Mouse (Mus musculus) stomach, embryonic 15.5 days (tissue): ENCODE measurements at regions not wholly inside any gene's neighbourhood (a gene's known extent, or its start where the extent isn't known, plus 50 kb on each side); places are given as distances from the start of the nearest gene placed in this dataset.

Experiments used
- ATAC-seq: fragments of 200-750 bp; cut with Nextera tagmentation; 2 replicates; pipeline ENCODE4 v1.8.0; 2017; ENCODE audit warnings: low read depth, moderate number of reproducible peaks, moderate TSS enrichment; ENCODE audit not compliant: insufficient read depth, low FRiP score
- H3K27ac ChIP-seq: fragments of 300-500 bp; sonication (generic); 2 replicates; pipeline ENCODE4 v1.5.1; 2015; ENCODE audit warnings: mild to moderate bottlenecking, inconsistent platforms
- H3K27me3 ChIP-seq: fragments of 300-500 bp; sonication (generic); replicated peaks from 2 replicates; pipeline ENCODE4 v1.6.1; 2015; ENCODE audit warnings: inconsistent platforms
- H3K36me3 ChIP-seq: fragments of 300-500 bp; sonication (generic); 2 replicates; pipeline ENCODE4 v1.6.1; 2015; ENCODE audit warnings: inconsistent platforms
- H3K4me1 ChIP-seq: fragments of 300-500 bp; sonication (generic); 2 replicates; pipeline ENCODE4 v1.6.1; 2015; ENCODE audit warnings: inconsistent platforms
- H3K4me2 ChIP-seq: fragments of 300-500 bp; sonication (generic); 2 replicates; pipeline ENCODE4 v1.6.1; 2015; ENCODE audit warnings: mild to moderate bottlenecking, inconsistent platforms
- H3K4me3 ChIP-seq: fragments of 300-500 bp; sonication (generic); replicated peaks from 2 replicates; pipeline ENCODE4 v1.5.1; 2015; ENCODE audit warnings: inconsistent platforms
- H3K9ac ChIP-seq: fragments of 300-500 bp; sonication (generic); 2 replicates; pipeline ENCODE4 v1.6.1; 2015; ENCODE audit warnings: inconsistent platforms
- H3K9me3 ChIP-seq: fragments of 300-500 bp; sonication (generic); 2 replicates; pipeline ENCODE4 v1.6.1; 2016; ENCODE audit warnings: inconsistent platforms
- WGBS: fragments of 180-500 bp; shearing (Covaris S2); methylation state at CpG from one replicate; pipeline ENCODE4 v1.1.7; 2015; 5-methylcytosine and 5-hydroxymethylcytosine counted together

DNA sequence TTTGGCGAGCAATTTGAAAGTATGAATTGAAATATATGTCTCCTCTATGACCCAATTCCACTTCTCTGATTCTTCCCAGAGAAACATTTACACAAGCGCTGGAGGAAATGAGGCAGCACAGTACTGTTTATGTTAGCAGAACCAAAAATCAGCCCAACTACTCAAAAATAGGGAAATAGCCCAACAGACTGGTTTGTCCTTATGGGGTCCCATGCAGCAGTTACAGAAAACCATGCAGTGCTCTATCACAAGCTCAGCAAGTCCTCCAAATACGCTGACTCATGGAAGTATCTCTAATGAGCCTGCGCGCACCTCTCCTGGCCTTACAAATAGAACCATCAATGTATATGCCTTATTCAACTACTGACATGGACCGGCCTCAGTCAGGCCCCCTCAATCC is 55.4 kb upstream of the Enpp6 start:
- Histone ChIP-seq H3K36me3 (no peaks in the 10 kb centered on the region), H3K4me2 (no peak overlapping the region), H3K4me1 (no peaks in the 10 kb centered on the region; the same call in 1 of the 2 replicates), H3K9ac (no peak overlapping the region), H3K27me3 (no peaks in the 10 kb centered on the region), H3K4me3 (no peak overlapping the region), H3K27ac (0 out of 2 replicates have a peak overlapping the region, but pooled peaks have one; percentile 35), H3K9me3 (no peaks in the 10 kb centered on the region)
- WGBS, result 86% methylated on average over 6 of the region's 6 CpGs
- ATAC-seq, result no peak

DNA sequence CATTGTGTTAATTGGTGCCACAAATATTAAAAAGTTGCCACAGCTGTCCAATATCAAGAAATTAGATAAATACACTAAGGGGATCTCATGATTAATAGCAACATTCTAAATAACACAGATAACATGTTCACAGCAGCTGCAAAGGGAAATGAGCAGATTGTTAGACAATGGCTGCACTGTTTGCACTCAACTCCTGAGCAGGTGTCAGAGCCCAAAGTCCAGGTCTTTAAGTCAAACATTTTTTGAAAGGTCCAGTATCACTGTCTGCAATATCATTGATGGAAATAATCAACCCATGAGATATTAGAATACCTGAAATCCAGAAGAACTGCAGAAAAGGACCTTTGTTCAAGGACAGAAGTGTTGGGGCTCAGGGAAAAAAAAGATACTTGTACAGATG is 53.4 kb upstream of the Enpp6 start:
- Histone ChIP-seq H3K27me3 (no peaks in the 10 kb centered on the region), H3K9me3 (no peaks in the 10 kb centered on the region), H3K36me3 (no peaks in the 10 kb centered on the region), H3K27ac (no peak overlapping the region), H3K4me2 (no peak overlapping the region), H3K4me3 (no peak overlapping the region), H3K9ac (no peak overlapping the region), H3K4me1 (no peaks in the 10 kb centered on the region; the same call in 1 of the 2 replicates)
- 0 out of 2 replicates have a peak, but pooled peaks have one; percentile 43 for ATAC-seq

DNA sequence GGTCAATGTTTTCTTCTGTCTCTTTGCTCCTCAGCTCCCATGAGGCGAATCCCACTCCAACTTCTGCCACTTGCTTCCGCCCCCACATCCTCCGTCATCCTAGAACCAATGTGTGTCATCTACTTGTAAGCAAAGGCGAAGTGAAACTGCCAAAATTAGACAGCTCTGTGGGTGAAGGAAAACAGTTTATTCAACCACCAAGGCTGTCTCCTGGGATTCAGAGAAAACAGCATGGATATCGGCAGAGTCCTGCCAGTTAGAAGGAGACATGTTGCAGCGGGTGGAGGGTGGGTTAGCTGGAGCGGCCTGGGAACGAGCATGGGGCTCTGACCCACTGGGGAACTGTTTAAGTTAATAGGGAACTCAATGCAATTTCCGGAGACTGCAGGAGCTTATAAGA is 52.4 kb upstream of the Enpp6 start:
- Histone ChIP-seq H3K4me1 (no peaks in the 10 kb centered on the region; the same call in 1 of the 2 replicates), H3K4me2 (no peak overlapping the region), H3K9me3 (no peaks in the 10 kb centered on the region), H3K27me3 (no peaks in the 10 kb centered on the region), H3K4me3 (no peak overlapping the region), H3K36me3 (no peaks in the 10 kb centered on the region), H3K27ac (peak overlapping the region; percentile 16; the same call in 1 of the 2 replicates), H3K9ac (no peak overlapping the region)
- ATAC-seq, result no peak
- 70% methylated on average over 9 of the region's 9 CpGs for WGBS

DNA sequence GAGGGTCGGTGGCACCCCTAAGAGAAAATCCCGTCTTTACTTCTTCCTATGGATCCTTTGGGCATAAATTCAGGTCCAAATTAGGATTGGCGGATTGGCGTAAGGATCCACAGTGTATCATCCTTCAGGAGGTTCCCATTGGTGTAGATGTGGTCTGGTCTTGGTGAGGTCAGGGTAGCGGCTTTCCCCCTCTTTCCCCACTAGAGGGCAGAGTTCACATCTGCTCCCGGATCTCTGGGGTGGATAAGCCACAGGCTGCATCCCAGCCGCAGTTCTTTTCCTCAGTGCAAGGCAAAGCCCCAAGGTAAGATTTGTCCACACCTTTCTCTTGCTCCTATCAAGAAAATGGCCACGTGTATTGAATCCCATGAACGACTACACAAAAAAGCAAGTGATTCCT is 51.8 kb upstream of the Enpp6 start:
- H3K9me3 ChIP-seq, result no peaks in the 10 kb centered on the region
- no peak overlapping the region for H3K9ac ChIP-seq
- WGBS, result 33% methylated on average over 9 of the region's 9 CpGs
- no peaks in the 10 kb centered on the region for H3K36me3 ChIP-seq
- no peak overlapping the region for H3K4me3 ChIP-seq
- no peaks in the 10 kb centered on the region; the same call in 1 of the 2 replicates for H3K4me1 ChIP-seq
- H3K27me3 ChIP-seq, result no peaks in the 10 kb centered on the region
- peak overlapping the region; percentile 16; the same call in 1 of the 2 replicates for H3K27ac ChIP-seq
- no peak overlapping the region for H3K4me2 ChIP-seq
- peak; percentile 43; the same call in 1 of the 2 replicates for ATAC-seq

DNA sequence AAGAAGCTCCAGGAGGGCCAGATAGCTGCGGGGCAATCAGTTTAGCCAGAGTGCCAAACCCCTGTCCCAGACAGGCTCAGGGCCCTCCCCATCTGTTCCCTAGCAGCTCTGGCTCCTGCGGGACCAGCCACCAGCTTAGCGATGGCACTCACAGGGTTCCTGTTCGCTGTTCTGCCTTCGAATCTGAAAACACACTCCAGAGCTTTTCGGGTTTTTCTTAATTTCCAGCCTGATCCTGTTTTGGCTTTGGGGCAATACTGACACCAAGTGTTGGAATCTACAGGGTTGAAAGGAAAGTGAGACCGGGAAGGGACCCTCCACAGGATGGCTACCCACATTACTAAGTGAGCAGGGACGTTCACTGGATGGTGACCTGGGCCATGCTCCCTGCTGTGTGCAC is 50.6 kb upstream of the Enpp6 start:
- Histone ChIP-seq H3K36me3 (no peaks in the 10 kb centered on the region), H3K4me3 (no peak overlapping the region), H3K9ac (no peak overlapping the region), H3K4me2 (peak overlapping the region; percentile 35; the same call in 1 of the 2 replicates), H3K27ac (no peak overlapping the region), H3K4me1 (no peaks in the 10 kb centered on the region; the same call in 1 of the 2 replicates), H3K27me3 (no peaks in the 10 kb centered on the region), H3K9me3 (no peaks in the 10 kb centered on the region)
- 32% methylated on average over 8 of the region's 8 CpGs for WGBS
- ATAC-seq, result no peak
